Mouse (Mus musculus) urinary bladder, postnatal 4 days (tissue): ENCODE data around the gene LTO1.
"Not testable (repeated sequence)": the region's sequence is repeated elsewhere in the genome, so short reads cannot be mapped to it uniquely, and the experiment has no call there.

Experiments
- DNase-seq, 2 experiments: peaks; one replicate each; pipeline ENCODE4 v3.0.0; 2021 to 2022; ENCODE audit warnings: low spot score in 2 of 2

Gene LTO1

DNA sequence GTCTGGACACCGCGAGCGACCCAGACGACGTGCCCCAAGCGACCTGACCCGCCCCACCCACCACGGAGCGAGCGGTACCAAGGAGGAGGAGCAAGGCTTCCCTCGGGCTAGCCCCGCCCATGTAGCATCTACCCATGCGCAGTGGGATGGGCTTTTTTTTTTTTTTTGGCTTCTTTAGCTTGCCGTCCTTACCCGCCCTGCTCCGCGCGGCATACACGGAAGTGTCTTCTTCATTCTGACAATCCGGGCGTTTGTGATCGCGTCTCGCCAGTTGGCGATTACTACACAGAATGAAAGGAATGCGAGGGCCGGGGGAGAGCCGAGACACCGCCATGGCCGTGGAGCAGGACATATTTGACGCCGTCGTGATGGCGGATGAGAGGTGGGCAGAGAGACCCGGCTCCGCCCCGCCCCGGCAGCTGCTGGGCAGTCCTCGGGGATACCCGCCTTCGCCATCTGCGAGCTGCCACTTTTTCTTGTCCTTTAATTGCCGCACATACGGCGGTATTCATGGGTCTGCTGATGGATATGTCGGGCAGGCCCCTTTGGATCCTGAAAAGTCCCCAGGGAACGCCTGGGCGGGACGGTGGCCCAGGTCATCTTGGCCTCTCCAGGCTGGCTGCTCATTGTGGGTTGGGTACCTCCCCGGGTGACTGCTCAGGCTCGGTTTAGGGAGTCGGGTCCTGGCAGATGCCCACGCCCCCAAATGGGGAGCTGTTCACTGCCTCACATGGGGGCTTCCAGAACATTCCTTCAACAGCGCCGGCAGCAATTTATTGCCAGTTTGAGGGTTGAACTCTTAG is at the start of gene LTO1:
LTO1 (plus strand) TSS at position 153 of the 803 bp plus-strand sequence.
- peak; percentile 85 to 86 for DNase-seq

DNA sequence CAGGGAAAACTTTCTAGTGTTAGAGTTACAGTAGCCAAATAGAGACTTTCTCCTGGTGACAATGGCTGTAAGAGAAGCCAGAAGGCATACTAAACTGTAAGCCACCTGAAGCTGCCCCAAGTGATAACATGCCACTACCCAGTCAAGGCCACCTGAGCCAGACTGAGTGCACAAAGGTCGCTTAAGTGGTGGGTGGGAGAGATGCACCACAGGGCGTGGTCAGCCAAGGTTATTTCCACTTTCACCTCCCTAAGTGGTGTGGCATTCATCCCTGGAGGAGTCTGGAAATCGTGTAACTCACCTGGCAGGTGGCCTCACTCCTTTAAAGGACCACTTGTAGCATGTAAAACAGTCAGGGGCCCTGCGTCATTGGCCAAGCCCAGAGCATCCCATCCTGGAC is 47.7 kb upstream of the LTO1 start:
- no peak for DNase-seq

DNA sequence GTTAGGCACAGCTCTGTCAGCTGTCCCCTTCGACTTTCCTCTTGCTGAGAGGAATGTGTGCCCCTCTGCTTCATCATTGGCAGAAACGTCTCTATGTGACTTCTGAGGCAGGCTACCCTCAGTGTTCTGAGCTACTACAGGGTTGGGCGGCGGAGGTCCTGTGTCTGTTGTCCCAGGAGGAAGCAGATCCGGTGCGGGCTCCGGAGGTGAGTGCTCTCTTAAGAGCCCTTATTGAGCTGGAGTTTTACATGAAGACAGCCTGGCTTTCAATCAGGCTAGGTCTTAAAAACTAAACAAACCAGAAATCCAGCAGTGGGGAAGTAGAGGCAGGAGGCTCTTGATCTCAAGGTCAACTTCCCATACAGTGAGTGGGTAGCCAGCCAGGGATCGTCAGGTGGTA is 47.3 kb upstream of the LTO1 start:
- DNase-seq, result no peak

DNA sequence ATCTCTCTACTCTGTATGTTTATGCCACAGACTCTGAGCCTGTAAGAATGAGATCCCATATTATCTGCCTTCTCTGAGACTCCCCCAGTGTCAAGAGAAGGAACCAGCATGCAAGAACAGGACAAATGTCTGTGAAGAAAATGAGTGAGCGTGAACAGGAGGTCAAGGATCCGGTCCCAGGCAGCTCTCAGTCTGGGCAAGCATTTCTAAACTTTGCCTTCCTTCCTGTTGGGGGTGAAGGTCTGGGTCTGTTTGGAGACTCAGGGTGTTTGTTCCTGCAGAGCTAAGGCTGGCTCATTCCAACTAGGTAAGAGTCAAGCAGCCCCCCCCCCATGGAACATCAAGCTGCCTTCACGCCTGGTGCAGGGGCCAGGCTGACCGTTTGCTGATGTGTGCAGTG is 42.5 kb upstream of the LTO1 start:
- no peak for DNase-seq

DNA sequence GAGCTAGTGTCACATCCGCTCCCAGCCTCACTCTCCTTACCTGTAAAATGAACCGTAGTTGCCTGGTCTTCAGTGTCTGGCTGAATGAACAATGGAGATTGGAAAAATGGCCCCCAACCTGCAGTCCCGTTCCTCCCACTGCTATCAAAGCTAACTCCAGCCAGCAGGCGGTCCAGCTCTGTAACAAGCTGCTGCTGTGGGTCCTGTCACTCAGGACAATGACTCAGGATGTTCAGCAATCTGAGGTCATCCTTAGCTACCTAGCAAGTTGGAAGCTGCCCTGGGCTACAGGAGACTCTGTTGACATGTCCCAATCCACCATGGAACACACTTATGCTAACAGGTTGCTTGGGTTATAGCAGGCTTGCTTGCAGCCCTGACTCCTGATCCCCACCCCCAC is 41.7 kb upstream of the LTO1 start:
- no peak for DNase-seq

DNA sequence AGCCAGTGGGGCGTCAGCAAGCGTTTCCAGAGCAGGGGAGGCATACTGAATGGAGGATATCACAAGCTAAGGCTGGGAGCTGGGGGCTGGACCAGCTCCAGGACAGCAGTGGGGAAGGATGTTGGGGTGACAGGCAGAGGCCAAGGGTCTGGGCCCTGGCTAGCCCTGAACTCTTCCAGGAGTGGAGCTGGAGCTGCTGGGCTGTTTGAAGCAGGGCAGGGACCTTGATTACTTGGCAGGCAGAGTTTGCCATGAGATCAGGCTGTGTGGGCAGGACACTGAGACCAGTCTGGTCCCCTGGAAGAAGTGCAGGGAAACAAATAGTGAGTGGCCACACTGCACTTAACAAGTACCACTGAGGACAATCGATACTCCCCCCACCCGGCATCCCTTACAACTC is 40.7 kb upstream of the LTO1 start:
- no peak for DNase-seq

DNA sequence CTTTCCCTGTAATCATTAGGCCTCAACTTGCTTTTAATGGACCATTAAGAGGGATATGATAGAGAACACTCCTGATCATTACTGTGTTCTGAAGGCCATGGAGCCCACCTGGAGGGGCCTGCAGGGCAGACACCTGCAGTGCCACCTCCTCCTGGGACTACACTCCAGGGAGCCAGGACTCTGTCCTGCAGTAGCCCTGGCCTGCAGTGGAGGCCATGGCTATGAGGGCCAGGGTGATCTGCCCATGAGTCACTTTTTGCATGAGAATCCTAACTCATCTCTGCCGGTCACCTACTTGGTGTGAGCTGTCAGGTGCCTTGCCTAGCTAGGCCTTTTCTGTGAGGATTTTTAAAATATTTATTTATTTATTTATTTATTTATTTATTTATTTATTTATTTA is 36.5 kb upstream of the LTO1 start:
- no peak for DNase-seq

DNA sequence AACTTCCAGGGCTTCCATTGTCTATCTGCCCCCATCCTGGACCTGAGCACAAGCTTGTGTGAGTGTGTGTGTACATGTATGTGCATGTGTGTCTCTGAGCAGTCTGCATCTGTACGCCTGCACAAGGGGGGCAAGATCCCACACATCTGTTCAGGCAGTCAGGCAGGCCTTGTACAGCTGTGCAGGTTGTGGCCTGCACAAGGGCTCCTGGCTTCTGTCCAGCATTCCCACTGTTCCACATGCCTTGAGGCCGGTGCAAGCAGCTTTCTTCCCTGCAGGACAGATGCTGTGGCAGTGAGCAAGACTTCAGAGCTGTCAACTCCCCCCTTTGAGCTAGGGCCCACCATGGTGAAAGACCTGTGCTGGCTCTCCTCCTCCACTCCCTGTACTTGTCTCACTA is 31.8 kb upstream of the LTO1 start:
- DNase-seq, result no peak

DNA sequence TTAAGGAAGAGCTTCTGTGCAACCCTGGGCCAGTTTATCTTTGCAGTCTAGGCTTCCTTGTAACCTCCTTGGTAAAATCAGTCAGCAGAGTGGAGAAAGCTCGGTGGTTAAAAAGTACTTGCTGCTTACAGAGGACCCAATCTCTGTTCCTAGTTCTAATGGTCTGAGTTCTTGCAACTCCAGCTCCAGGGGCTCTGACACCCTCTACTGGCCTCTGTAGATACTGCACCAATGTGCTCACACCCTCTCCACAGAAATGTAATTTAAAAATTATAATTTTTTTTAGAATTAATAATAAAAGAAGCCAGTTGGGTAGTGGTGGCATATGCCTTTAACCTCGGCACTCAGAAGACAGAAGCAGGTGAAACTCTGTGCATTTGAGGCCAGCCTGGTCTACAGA is 27.2 kb upstream of the LTO1 start:
- DNase-seq, result no peak

DNA sequence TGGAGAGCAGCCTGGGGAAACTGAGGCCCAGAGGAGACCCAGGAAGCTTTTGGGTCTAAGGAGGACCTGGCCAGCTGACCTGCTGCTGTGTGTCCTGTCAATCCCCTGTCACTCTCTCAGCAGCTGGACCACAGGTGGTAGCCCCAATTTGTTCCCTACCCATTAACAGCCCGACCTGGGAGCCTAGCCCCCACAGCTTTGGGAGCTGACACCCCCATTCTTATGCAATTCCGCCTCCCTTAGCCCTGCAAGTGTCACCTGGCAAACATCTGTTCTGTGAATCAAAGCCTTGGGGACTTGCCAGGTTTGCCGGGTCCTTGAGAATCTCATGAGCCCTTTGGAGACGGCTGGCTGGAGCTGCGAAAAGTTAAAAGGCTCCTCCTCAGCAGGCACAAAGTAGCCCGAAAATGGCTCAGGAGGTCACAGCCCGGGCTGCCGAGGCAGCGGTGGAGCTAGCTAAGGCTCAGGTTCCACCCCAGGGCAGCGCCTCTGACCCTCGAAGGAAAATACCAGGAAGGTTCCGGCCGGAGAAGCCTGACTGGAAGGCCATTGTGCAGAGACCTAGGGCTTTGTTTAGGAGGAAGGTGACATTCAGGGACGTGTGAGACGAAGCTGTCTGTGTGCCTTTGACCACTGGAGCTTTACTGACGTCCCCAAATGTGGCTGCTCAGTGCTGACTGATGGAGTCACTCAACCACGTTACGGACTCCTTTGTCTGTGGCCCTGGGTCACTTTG is 26.2 kb upstream of the LTO1 start:
- DNase-seq, result no peak

DNA sequence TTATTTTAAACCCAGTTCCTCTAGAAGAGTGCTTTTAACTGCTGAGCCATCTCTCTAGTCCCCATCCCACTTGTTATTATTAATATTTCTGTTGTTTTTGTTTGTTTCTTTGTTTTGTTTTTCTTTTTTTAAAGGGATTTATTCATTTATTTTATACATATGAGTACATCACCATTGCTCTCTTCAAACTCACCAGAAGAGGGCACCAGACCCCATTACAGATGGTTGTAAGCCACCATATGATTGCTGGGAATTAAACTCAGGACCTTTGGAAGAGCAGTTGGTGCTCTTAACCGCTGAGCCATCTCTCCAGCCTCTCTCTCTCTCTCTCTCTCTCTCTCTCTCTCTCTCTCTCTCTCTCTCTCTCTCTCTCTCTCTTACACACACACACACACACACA is 24.2 kb upstream of the LTO1 start:
- DNase-seq, result not testable (repeated sequence)

DNA sequence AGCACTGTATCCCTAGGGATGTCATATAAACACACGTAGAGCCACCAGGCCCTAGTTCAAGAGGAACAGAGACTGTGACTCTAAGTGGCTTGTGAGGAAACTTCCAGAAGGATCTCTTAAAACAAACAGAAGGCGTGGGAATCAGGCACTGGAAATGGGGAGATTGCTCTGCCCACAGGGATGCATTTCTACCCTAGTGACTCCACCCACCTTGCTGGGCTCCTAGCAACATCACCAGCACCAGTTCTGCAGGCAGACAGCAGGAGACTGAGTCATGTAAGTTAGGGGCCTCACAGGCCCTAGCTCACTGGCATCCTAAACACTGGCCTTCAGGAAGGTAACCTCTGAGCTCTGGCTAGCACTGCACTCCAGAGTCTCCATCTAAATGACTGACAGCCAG is 23.0 kb upstream of the LTO1 start:
- no peak for DNase-seq

DNA sequence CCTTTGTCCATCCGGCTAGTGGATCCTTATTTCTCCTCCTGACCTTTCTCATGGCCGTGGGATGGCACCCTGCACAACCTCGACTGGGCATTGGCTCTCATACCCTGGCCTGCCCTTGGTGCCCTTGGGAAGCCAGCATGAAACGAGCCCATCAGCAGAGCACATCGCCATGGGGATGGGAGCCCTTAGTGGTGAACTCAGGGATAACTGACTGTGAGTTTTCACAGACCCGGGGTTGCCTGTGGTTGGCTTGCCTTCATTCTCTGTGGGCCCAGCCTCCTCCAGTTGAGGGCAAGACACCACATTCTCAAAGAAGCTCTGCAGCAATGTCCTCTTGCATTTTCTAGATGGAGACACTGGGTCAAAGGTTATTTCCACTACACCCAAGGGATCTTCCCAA is 22.6 kb upstream of the LTO1 start:
- no peak for DNase-seq

DNA sequence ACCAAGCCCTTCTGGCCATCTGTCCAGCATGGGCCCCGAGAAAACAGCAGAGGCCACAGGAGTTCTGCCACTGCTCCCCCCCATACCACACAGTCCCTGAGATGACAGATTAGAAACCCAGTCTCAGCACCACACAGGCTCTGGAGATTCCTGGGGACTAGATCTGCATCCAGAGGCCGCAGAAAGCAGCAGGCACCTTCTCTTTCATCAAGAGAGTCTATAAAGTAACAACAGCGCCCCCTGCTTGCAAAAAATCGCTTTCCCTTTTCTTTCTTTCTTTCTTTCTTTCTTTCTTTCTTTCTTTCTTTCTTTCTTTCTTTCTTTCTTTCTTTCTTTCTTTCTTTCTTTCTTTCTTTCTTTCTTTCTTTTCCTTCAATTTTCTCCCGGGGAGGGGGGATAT is 20.7 kb upstream of the LTO1 start:
- DNase-seq, result no peak

DNA sequence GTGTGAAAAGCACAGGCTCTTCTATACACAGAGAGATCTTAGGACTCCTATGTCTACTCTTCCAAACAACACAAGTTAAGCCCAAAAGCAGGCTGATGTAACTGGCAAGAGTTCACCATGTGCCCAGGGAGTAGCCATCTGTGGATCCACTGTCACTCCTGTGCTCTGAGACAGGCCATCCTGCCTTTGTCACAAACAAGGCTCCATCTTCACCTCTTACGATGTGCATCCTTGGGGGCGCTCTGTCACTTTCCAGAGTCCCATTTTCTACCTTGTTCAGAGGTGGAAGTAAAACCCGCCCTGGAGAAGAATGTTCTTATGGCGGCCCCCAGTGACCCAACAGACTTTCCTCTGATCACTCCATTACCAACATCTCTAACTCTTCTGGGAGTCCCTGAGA is 20.2 kb upstream of the LTO1 start:
- DNase-seq, result no peak

DNA sequence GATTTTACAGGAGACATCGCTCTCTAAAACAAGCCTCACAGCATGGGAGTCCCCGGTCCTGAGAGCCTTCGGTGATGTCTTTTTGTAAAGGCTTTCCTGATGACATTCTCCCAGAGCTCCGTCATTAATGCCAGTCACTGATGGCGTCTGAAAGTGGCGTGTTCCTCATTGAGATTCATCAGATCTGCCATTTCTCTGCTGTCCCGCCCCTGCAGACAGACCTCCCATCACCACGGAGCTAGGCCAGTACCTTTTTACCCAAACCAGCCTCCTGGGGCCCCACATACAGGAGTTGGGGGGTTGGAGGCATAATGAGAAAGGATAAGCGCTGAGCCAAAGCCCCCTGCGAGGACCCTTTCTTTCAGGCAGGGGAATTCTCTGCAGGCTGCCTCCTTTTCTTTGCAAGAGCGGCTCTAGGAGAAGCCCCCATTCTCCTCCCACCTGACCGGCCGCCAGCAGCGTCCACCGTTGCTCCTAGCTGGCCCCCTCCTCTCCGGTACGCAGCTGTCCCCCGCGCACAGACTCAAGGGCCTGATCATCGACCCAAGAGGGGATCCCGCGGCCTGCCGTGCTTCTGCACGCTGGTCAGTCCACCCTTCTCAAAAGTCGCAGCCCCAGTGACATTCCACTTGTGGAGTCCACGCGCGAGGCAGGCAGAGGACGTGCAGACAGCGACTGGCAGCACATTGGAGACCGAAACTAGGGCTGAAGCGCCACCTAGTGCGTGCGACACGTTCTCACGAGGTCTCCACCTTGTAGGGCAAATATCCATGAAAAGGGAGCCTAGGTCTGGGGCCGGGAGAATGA is 19.4 kb upstream of the LTO1 start:
- DNase-seq, result peak; percentile 36 to 76

DNA sequence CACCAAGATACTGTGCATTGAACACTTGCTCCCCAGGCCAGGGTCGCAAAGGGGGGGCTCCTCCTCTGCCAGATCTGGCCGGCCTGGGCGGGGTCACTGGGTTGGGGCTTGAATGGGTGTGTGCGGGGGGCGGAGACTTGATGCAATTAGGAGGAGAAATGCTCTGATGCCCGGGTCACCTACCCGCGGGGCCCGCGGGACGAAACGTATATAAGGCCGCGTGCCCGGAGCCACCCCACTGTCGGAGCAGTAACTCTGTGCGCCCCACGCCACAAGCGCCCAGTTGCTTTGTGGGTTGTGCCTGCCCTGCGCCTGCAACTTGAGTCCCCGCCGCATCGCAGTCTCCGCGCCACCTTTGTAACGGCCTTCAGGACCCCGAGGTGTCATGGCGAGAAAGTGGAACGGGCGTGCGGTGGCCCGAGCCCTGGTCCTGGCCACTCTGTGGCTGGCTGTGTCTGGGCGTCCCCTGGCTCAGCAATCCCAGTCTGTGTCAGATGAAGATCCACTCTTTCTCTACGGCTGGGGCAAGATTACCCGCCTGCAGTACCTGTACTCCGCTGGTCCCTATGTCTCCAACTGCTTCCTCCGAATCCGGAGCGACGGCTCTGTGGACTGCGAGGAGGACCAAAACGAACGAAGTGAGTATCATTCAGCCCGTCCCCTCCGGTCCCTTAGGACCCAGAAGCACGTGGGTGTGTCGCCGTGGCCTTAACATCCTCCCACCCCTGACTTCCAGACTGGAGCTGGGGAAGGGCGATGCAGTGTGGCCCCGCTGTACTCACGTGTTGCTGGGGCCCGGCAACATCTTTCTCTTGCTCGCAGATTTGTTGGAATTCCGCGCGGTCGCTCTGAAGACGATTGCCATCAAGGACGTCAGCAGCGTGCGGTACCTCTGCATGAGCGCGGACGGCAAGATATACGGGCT is 18.3 kb upstream of the LTO1 start, which contains the start of gene Fgf15:
Fgf15 (plus strand) TSS at position 238 of the 925 bp plus-strand sequence.
- DNase-seq, result no peak

DNA sequence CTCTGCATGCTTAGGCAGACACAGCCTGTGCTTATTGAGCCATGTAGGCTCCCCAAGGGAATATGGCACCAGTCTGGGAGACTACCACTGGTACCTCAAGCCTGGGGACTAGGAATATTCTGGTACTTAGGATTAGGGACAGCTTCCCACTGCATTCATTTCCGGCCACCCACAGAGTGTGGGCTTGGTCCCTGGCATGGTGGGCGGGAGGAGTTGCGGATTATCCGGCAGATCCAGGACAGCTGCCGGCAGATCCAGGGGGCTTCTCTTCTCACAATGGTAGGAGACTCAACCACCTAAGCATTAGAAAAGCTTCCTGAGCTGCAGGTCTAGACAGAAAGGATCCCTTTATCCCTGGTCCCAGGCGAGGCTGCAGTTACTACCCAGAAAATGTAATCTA is 16.4 kb upstream of the LTO1 start:
- DNase-seq, result no peak

DNA sequence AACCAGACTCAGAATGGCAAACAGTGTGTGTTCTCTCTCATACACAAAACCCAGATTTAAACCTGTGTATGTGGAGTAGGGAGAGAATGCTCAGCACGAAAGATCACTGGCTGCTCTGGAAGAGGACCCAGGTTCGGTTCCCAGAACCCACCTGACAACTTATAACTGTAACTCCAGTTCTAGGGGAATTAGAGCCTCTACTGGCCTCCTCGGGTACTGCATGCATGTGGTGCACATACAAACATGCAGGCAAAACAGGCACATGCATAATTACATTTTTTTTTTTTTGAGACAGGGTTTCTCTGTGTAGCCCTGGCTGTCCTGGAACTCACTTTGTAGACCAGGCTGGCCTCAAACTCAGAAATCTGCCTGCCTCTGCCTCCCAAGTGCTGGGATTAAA is 9.4 kb upstream of the LTO1 start:
- DNase-seq, result not testable (repeated sequence)

DNA sequence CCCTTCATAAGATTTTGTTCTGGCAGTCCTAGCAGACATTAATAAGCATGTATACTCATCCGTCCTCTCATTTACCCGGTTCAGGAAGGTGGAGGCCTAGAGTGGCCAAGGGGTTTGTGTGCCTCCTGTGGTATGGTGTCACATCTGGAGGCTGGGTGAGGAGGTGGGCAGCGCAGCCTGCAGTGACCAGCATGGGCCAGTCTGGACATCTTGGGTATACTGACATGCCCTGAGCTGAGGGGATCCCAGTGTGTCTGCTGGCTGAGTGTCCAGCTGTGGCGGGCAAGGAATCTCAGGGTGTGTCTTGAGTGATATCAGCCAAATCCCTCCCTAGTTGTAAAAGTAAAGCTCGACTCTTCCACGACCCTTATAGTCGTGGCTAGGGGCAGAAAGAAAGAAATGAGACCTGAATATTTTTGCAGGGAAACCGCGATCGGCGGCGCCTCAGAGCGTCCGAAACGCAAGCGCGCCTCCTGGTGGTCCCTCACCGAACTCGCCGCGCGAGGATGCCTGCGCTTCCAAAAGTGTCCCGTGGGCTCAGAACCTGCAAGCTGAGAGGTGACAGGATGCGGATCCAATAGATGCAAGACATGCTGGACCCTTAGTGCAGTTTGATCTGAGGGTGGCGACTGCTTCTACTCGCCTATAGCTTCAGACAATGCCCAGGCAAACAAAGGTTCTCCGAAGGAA is 8.0 kb upstream of the LTO1 start:
- peak in 1 of 2 experiments; percentile 33 for DNase-seq

DNA sequence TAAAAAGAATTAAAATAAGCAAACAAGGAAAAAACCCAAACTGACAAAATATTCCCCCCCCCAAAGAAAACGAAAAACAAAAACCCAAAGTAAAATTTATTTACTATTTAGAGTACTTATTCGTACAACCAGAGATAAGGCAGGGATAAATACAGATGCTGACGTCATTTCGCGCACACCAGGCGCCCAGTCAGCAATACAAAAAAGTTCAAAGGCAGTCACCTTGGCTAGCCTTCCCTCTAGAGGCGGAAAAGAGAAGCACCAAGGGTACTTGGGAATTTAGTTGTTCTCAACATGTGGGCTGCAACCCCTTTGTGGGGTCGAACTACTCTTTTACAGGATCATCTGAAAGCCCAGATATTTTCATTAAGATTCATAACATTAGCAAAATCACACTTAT is 7.1 kb upstream of the LTO1 start:
- no peak for DNase-seq
